Mouse (Mus musculus) heart, postnatal 0 days (tissue): ENCODE results near the gene Itga3.

Experiments
- CTCF ChIP-seq: IDR thresholded peaks from 2 replicates; pipeline ENCODE4 v1.5.1; 2016; ENCODE audit warnings: antibody characterized with exemption, control low read depth, low read depth
- EP300 ChIP-seq: IDR thresholded peaks from 2 replicates; pipeline ENCODE4 v1.6.1; 2016; ENCODE audit warnings: antibody characterized with exemption, low read depth

DNA sequence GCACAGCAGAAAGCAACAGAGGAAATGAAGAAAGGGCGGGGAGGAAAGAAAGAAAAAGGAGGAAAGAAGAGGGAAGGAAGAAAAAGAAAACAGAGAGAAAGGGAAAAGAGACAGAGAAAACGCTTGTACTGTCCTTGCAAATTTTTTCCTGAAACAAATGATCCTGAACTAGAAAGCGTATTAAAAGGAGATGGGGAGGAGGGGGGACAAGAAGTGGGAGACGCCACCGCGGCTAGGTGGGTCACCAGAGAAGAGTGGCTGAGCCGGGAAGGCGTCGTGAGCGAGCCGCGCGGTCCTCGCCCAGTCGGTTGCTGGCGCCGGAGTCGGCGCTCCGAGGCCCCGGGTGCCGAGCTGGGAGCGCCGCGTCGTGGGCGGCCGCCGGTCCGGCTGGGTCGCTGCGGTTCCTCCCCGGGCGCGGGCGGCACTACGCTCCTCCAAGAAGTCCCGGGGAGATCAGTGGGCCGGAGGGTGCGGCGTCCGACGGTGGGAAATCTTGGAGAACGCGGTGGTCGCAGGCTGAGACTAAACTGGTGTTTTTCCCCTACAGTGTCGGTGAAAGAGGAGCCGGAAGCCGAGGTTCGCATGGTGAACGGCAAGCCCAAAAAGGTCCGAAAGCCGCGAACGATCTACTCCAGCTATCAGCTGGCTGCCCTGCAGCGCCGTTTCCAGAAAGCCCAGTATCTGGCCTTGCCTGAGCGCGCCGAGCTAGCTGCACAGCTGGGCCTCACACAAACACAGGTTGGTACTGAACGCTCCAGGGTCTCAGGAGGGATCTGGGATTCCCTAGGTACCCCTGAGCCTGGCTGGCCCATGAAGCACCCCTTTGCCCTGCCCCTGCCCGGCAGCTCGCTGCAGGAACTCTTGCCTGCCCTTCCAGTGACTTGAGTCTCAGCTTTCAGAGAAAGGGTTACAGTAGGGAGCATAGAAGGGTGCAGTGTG, 44.8 kb upstream of the Itga3 start:
- no peak for TF ChIP-seq CTCF
- TF ChIP-seq EP300 = no peak
